Mouse (Mus musculus): ENCODE data around the gene Uqcrh. TPM values are rescaled to one million over a fixed set of nuclear protein-coding genes. Genes with fewer than 3 reads are reported as not detected.

The Uqcrh gene
- total RNA-seq (2014; fragmentation: Nextera tagmentation) (1,038 and 1,202 TPM in 2 replicates), total RNA-seq (2017) (483 and 550 TPM in 2 replicates)

DNA sequence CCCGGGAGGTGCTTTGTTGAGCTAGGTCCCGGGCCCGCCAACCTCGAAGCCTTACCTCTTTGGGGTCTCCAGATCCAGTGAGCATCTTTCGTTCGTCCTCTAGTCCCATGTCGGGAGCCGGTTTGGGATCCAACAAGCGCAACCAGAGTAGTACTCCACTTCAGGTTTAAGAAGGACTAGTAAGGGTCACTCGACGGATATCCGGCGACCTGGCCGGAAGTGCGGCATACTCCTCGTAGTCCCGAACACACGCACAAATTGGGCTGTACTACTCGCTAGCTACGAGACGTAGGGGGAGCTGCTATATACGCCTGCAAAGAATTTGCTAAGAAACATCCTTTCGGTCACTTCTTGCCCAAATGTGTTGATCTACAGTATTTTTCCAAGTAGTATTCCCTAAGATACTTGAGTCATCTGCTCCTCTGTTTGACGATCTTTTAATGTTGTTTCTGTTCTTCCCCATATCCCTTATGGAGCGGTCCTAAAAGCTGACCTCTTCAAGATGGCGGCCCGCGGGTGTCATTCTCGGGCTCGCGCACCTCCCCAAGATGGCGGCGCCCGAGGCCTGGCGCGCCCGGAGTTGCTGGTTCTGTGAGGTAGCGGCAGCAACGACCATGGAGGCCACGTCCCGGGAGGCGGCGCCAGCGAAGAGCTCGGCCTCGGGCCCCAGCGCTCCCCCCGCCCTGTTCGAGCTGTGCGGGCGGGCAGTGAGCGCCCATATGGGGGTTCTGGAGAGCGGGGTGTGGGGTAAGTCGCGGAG is at the start of gene Uqcrh, which contains the start of gene Lrrc41:
TSS of gene Uqcrh (minus strand) at position 211 of the 760 bp plus-strand sequence.
TSS of gene Lrrc41 (plus strand) at position 409 of the 760 bp plus-strand sequence.
- peak; percentile 82 for ATAC-seq (replicated peaks; ENCODE audit: low FRiP score, low TSS enrichment, poor library complexity, severe bottlenecking)

GRCm38 (mm10) chr4:116123602-116124519 is 49.0 kb upstream of the Uqcrh start, which contains the start of the genes Rad54l and Pomgnt1:
TSS of gene Rad54l (minus strand) at chr4:116123690.
TSS of gene Pomgnt1 (plus strand) at chr4:116123840.
- ATAC-seq (replicated peaks; ENCODE audit: low FRiP score, low TSS enrichment, poor library complexity, severe bottlenecking) = peak; percentile 97

DNA sequence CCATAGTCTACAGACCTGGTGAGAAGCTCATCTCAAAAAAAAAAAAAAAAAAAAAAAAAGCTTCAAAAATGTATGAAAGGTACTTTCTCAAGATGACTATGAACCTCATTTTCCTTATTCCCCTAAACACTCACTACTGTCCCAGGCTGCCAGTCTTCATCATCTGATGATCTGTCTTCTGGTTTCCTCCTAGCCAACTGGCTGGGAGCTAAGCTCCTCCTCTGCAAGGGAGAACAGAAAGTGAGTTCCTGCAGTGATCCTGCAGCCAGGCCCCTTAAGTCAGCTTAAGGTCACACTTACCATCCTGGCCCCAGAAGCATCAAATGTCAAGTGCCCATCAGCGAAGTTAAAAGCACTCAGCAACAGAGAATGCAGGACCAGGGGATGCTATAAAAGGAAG is 47.9 kb upstream of the Uqcrh start:
- peak; percentile 40 for ATAC-seq (replicated peaks; ENCODE audit: low FRiP score, low TSS enrichment, poor library complexity, severe bottlenecking)

DNA sequence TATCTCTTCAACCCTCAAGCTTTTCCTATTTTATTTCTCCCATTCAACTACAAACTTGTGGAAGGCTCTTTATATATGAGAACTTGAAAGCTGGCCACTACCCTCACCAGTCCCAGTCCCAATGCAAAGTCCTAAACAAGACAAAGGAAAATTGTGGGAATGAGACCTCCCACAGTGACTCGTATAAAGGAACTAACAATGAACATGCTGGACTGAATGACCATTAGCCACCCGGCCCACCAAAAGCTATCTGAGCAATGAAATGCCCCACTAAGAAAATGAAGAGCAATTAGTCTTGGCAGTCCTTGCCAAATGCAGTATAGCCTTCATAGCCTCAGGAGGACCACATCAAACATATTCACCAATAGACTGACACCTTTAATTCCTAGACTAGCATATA is 36.6 kb upstream of the Uqcrh start:
- ATAC-seq (replicated peaks; ENCODE audit: low FRiP score, low TSS enrichment, poor library complexity, severe bottlenecking) = no peak

- ATAC-seq (replicated peaks; ENCODE audit: low FRiP score, low TSS enrichment, poor library complexity, severe bottlenecking) = no peak
These were observed 35.8 kb upstream of the Uqcrh start for GRCm38 (mm10) chr4:116110695-116111094.

DNA sequence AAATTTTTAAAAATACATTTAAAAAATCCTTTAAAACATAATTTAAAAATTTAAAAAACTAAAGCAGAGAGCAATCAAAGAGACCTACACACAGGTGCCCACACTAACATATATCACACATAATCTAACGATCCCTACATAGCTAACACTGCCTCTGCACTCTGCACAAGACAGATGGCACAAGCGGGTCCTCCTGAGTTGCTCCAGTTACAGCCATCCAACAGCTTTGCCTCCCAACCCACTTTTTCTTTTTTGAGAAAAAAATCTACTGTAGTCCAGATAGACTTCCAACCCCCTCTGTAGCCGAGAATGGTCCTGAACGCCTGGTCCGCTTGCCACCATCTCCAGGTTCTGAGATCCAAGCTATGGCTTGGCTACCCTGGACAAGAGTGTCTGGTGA is 30.4 kb upstream of the Uqcrh start:
- ATAC-seq (replicated peaks; ENCODE audit: low FRiP score, low TSS enrichment, poor library complexity, severe bottlenecking) = no peak

DNA sequence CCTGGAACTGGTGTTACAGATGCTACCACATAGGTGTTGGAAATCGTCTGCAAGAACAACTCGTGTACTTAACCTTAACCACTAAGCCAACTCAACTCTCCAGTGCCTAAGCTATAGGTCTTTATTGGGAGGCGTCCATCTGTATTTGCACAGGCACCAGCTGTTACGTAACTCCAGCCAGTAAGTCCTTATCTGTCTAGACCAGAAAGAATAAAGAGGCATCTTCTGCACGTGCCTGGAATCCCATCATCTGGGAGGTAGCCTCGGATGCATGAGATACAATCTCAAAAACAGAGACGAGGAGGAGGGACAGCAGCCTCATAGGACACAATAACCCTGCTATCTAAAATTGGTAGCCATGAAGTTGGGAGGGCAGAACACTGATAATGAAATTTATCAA is 26.1 kb upstream of the Uqcrh start:
- ATAC-seq (replicated peaks; ENCODE audit: low FRiP score, low TSS enrichment, poor library complexity, severe bottlenecking) = peak; percentile 89

DNA sequence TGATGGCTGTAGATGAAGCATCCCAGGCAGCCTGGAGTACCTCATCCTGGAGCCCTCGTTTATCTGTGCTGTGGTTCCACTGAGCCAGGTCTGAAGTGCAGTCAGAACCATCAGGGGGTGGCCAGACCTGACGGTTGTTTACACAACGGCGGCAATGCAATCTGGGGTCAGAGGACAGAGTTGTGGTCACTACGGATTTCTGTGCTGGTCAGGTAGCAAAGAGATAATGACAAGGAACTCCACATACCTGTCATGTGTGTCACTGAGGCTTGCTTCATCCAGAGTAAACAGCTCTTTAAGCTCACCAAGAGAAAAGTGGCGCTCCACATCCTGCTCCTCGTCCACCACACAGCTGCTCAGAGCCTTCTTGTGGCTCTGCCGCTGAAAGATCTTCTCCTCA is 22.3 kb upstream of the Uqcrh start:
- no peak for ATAC-seq (replicated peaks; ENCODE audit: low FRiP score, low TSS enrichment, poor library complexity, severe bottlenecking)

- no peak for ATAC-seq (replicated peaks; ENCODE audit: low FRiP score, low TSS enrichment, poor library complexity, severe bottlenecking)
These were observed 21.4 kb upstream of the Uqcrh start for GRCm38 (mm10) chr4:116096291-116096690.

- no peak for ATAC-seq (replicated peaks; ENCODE audit: low FRiP score, low TSS enrichment, poor library complexity, severe bottlenecking)
These were observed 13.8 kb upstream of the Uqcrh start for GRCm38 (mm10) chr4:116088510-116089249.

- ATAC-seq (replicated peaks; ENCODE audit: low FRiP score, low TSS enrichment, poor library complexity, severe bottlenecking) = no peak
These were observed 2.6 kb upstream of the Uqcrh start for GRCm38 (mm10) chr4:116077240-116078095.

GRCm38 (mm10) chr4:116076369-116077231 is 1.7 kb upstream of the Uqcrh start:
- ATAC-seq (replicated peaks; ENCODE audit: low FRiP score, low TSS enrichment, poor library complexity, severe bottlenecking) = peak; percentile 24

DNA sequence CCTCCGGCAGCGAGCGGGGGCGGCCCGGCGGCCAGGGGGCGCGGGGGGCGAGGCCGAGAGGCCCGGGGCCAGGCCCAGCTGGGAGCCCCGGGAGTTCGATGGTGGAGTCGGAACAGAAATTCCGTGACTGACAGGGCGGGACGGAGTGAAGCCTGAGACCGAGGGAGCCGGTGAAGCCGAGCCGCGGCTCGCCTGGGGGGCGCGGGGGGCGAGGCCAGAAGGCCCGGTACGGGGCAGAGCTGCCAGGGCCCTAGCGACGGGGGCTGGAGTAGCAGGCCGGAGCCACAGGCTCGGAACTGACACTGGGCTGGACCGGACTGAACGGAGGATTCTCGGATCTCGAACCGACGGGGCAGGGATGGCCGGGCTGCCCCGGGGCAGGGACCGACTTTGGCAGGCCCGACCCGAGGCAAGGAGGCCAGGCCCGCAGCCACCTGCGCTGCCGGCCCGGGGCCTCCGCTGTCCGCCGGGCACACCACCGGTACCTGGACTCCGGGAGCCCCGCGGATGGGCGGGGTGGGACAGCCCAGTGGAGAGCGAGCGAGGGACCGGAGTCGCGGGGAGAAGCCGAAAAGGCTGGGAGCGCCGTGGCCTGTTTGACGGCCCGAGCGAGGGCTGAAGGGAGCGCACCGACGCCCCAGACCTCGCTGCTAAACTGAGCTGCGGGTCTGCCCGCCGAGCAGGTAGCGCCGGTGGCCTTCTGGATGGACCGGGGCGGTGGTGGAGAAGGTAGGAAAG is 929 bp upstream of the Uqcrh start:
- ATAC-seq (replicated peaks; ENCODE audit: low FRiP score, low TSS enrichment, poor library complexity, severe bottlenecking) = peak; percentile 36

DNA sequence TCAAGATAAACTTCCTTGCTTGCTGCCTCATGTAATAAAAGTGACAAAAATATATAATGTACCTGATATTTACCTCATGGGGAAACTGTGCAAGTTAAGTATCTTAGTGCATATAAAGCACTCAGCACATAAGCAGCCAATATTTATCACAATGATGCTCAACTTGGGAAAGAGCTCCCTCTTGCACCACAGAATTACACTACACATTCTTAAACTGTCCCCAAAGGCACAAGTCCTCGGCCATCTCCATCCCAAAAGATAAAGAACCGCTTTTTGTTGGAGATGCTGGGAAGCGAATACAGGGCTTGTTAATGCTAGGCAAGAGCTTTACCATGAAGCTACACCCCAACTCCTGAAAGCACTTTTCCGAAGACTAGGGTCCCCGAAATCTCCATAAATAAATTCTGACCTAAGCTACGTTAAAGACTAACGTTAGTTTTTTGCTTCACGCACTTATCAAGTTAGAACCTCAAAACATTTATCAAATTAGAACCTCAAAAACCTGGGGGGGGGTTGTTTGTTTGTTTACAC is 661 bp downstream of the Uqcrh start:
- ATAC-seq (replicated peaks; ENCODE audit: low FRiP score, low TSS enrichment, poor library complexity, severe bottlenecking) = no peak

GRCm38 (mm10) chr4:116073146-116073545 is 1.7 kb downstream of the Uqcrh start:
- no peak for ATAC-seq (replicated peaks; ENCODE audit: low FRiP score, low TSS enrichment, poor library complexity, severe bottlenecking)

GRCm38 (mm10) chr4:116070116-116070515 is 4.8 kb downstream of the Uqcrh start:
- no peak for ATAC-seq (replicated peaks; ENCODE audit: low FRiP score, low TSS enrichment, poor library complexity, severe bottlenecking)

GRCm38 (mm10) chr4:116063855-116064254 is 11.0 kb downstream of the Uqcrh start:
- 0 out of 2 replicates have a peak, but pooled peaks have one; percentile 42 for ATAC-seq (replicated peaks; ENCODE audit: low FRiP score, low TSS enrichment, poor library complexity, severe bottlenecking)
